Mouse (Mus musculus) common myeloid progenitor, adult 5-6 weeks (primary cell): ENCODE measurements around the gene Aldh16a1. TPM values are rescaled to one million over a fixed set of nuclear protein-coding genes. Genes with fewer than 3 reads are reported as not detected.
"Not testable (repeated sequence)": the region's sequence is repeated elsewhere in the genome, so short reads cannot be mapped to it uniquely, and the experiment has no call there.

Experiments used
- ATAC-seq: replicated peaks from 2 replicates; pipeline ENCODE4 v1.8.0; 2016; ENCODE audit warnings: low read depth, mild to moderate bottlenecking, moderate TSS enrichment, inconsistent platforms; ENCODE audit not compliant: poor library complexity, severe bottlenecking
- total RNA-seq: library from RNA; stranded (forward); fragments of 200-1000, 187-1606 nt; gene quantifications from 2 replicates; pipeline ENCODE4 v1.2.3, GENCODE M21; 2017

The Aldh16a1 gene
- total RNA-seq, 1 experiment from 2014 or later = 32.2 TPM

DNA sequence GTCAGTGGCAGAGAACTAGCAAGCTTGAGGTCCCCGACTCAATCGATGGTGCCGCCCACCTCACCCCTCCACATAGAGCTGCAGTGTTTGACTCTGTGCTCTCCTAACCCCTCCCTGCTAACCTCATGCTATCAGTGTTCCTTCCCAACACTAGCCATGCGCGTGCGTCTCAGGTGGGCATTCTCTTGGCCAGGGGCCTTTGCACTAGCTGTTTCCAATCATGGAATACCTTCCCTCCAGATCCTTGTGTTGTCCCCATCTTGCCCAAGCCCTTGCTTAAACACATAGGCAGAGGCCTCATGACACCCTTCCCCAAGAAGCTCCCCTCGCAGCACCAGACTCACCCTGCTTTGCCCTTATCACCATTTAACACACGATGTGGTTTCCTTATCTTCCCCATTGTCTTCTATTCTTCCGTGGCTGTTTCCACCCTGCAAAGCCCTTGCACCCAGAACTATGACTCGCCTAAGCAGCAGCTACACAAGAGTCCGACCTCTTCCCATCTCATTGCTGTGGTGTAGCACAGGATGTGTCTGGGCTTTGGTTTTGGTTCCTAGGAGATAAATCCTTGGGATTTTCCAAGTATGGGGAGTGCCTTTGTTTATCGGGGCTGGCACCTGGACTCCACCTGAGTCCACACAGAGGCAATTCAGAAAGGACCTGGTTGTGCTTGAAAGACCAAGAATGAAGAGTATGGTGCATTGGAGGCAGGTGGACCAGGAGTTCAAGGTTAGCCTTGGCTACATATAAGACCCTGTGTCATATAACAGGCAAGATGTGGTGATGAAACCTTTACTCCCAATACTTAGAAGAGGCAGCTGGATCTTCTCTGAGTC lies 17.0 kb downstream of the Aldh16a1 start:
- peak; percentile 79 for ATAC-seq

DNA sequence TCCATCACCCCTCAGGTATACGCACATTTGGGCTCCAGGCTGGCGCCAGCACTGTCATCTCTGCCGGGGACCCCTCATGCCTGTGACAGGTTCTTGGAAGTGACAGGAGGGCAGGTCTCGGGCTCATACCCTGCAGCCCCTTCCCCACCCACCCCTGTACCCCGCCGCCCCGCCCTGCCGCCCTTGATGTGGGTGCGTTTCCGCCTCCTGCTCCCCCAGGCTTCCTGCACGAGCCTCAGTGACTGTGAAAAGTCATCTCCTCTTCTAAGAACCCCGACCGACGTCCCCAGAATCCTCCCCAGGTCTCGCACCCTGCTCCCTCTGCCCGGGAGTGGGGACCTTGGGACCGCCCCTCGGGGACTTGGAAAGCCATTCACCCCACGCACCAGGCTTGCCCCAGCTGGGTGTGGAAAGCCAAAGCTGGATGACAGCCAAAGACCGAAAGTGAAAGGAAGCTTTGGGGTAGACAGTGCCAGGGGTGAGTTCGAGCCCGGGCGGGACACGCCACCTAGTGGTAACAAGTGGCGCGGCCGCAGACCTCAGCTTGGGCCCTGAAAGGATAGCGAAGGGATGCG lies 18.3 kb downstream of the Aldh16a1 start, which contains the start of the genes Gm45713 and Flt3l:
Gm45713 (minus strand) TSS at position 239 of the 575 bp plus-strand sequence.
Flt3l (minus strand) TSS at position 440 of the 575 bp plus-strand sequence.
- peak; percentile 50 for ATAC-seq

DNA sequence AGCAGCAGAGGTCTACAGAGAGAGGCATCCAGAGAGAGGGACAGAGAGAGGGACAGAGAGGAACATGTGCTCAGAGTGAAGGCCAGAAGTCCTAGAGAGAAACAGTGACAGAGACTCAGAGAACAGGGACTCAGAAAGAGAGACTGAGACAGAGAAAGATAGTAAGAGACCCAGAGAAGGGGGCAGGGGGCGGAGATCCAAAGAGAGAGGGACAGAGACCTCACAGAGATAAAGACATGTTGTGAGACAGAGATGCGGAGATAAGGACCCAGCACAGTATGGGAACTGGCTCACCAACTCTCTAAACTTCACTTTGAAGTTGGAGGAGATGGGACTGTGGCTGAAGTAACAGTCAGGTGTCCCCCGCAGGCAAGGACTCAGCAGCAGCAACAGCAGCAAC lies 19.0 kb downstream of the Aldh16a1 start:
- no peak for ATAC-seq

DNA sequence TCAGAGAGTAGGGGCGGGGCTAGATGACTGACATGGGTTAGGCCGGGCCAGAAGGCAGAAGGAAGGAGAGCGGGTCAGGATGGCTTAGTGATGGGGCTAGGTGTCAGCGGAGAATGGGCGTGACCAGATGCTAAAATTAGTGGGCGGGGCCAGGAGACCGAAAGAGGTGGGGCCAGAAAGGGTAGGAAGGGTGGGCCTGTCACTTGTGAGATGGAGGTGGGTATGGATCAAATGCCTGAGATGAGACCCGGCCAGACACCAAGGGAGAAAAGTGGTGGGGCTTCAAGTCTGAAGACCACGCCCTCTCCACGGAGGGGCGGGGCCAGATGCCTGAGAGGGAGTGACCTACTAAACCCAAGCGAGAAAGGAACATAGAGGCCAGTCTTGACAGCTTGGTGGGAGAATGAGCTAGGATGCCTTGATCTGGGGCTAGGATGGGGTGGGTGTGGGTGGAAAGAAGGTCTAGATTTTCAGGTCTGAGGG lies 19.8 kb downstream of the Aldh16a1 start:
- peak; percentile 33 for ATAC-seq

DNA sequence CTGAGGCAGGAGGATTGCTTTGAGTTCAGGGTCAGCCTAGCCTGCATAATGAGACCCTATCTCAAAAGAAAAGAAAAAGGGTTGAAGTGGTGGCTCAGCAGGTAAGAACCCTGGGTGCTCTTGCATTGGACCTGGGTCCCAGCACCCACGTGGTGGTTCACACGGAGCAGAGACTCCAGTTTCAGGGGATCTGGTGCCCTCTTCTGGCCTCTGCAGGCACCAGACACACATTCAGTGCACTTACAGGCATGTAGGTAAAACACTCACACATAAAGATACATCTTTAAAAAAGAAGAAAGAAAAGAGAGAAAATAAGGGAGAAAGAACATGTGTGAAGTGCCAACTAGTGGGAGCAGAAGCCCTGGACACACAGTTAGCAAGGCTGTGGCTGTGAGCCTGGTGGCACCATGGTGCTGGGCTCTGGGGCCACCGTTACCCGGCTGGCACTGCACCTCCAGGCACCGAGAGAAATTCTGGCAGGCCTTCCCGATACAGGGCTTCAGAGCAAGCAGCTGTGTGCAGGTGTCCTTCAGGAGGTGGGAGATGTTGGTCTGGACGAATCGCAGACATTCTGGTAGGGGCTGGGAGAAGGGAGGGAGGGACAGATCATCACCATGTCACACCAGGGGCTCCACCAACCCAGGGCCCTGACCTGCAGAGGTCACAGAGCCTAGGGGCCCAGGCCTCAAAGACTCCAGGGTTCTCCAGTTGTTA lies 20.8 kb downstream of the Aldh16a1 start:
- no peak for ATAC-seq

DNA sequence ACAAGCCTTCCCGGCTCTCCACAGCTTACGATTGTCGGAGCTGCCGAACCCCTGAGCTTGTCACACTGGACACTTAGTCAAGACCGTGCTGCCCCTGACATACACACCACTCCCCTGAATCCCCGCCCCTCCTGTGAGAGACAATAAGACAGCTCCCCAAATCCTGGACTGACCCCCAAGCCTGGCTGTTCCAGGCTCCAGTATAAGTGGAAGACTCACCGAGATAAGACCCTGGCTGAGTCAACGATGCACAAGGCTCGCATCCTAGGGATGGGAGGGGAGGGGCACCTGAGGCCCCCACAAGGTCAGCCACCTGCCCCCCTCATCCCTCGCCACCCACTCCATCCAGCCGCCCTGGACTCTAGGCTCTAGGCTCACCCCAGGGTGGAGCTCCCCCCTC lies 22.5 kb downstream of the Aldh16a1 start:
- no peak for ATAC-seq

DNA sequence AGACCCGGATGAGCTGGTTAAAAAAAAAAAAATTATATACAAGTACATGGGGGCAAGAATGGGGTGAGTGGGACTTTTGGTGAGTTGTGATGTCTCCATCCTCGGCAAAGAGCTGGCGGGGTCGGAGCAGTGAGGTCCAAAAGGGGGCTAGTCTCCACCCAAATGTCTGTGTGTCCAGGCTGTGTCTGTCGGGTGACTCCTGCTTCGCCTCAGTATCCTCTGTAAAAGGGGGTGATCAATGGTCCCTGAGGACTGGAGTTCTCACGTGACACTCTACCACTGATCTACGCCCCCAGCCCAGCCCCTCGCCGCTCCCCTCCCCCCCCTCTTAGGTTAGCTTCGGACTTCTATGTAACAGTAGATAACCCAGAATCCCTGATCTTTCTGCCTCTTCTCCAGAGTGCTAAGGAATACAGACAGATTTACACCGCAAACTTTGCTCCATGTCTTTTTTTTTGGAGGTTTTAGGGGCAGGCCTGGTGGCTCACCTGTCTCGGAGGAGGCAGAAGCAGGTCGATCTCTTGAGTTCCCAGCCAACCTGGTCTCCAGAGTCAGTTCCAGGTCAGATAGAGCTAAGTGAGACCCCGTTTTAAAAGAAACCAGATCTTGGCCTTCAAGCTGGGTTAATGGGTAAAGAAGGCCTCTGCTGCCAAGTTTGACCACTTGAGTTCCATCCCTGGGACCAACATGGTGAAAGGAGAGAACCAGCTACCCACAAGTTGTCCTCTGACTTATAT lies 24.4 kb downstream of the Aldh16a1 start:
- ATAC-seq = no peak

DNA sequence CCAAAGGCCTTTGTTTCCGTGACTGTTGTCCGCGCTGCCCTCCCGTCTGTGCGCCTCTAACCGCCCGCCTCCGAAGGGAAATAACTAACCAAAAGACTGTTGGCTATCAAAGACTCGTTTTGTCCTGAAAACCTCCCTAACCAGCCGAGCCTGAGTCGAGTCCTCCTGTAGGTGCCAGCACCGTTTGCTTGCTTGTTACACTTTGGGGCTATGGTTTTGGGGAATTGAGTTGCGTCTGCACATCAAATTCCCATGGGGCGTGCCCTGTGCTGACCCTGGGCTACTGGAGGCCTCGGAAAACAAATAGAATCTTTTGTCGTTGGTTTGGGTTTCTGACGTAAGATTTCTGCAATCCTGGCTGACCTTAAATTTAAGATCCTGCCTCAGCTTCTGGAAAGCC lies 25.1 kb downstream of the Aldh16a1 start:
- ATAC-seq = peak; percentile 1; the same call in 1 of the 2 replicates

DNA sequence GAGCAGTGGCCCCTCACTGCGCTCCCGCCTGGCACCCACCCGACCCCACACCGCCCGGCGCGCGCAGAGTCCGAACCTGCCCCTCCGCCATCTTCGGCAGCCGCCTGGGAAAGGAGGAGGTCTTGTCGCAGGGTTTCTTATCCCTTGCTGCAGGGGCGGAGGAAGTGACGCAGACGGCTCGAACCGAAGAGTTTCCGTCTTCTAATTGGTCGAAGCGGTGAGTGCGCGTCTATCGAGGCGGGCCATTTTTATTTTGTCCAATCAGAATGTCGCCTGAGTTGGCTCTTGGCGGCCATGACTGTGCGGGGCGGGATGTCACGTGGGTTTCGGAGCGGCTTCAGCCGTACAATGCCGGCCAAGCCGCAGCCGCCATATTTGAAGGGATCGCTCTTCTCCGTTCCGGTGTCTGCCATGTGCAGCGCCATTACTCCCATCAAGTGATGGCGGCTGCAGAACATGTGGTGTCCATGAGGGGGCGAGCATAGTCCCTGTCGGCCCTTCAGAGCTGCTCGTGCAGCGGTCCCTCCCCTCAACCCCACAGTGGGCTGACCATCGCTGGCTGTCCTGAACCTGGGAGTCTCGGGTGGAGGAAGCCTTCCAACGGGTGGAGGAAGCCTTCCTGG lies 25.6 kb downstream of the Aldh16a1 start, which contains the start of gene Rpl13a:
Rpl13a (minus strand) TSS at position 138 of the 623 bp plus-strand sequence.
- ATAC-seq = peak; percentile 69

DNA sequence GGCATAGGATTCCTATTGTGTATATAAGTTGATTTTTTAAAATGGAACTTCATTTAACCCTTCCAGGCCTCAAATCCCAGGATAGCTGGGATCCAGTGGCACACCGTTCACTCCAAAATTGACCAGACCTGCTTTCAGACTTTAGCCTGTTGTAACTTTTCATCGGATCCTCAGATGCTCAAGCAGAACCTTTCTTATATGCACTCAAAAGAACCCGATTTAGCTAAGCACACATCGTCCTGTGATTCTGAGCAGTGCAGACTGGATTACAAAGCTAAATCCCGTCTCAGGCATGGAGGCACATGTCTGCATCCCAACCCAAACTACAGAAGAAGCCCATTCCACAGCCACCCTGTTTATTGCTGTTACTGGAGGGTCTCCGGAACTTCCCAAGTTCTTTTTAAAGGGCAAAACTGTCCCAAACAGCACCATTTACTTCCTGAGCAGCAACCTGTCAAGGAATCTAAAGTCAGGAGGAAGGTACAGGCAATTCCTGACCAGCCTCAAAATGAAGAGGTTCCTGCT lies 26.6 kb downstream of the Aldh16a1 start:
- ATAC-seq = no peak

DNA sequence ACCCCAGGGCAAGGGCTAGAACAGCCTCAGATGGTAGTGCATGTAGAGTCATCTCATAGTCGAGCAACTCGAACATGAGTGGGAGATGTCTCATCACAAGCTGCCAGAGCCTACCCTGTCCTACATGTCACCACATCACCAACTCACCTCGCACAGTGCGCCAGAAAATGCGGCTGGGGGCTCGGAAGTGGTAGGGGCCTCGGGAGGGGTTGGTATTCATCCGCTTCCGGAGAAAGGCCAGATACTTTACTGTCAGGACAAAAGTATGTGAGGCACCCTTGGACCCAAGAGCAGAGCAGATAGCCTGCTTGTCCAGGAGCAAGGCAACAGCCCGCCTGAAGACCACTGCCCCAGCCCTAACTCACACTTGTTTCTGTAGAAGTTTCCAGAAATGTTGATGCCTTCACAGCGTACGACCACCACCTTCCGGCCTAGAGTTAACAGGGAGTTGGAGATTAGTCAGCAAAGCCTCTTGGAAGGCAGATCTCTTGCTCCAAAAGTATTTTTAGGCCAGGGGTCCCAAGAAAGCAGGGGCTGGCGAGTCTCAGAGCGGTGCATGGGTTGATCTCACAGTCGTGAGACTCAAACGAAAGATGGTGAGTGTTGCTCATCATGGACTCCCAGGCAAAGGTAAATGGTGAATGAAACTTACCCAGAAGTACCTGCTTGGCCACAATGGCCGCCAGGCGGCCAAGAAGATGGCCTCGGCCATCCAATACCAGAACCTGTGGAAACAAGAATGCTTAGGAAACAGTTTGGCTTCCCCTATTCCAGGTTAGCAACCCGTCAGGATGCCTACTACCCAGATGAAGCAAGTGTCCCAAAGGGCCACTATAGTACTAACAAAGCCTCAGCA lies 27.3 kb downstream of the Aldh16a1 start:
- ATAC-seq = no peak

DNA sequence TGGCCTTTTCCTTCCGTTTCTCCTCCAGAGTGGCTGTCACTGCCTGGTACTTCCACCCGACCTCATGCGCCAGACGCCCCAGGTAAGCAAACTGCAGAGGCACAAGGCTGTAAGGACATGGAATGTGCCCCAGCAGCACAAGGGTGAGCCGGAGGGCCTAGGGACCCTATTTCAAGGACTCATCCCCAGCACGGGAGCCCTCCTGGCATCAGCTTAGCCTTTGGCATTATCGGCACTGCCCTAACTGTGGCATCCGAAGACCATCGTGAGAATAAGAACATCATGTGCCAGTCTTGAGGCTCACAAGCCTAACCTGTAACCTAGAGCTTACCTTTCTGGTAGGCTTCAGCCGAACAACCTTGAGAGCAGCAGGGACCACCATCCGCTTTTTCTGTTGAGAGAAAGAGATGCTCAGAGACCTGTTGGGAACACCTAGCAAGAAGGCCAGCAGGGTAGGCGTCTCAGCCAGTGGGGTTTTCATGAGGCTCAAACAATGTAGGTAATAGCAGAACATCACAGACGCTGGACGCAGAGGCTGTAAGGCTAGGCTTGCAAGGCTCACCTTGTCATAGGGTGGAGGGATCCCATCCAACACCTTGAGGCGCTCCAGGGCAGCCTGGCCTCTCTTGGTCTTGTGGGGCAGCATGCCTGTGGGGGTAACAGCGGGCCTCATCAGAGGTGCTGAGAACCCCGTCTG lies 28.1 kb downstream of the Aldh16a1 start:
- ATAC-seq = no peak

DNA sequence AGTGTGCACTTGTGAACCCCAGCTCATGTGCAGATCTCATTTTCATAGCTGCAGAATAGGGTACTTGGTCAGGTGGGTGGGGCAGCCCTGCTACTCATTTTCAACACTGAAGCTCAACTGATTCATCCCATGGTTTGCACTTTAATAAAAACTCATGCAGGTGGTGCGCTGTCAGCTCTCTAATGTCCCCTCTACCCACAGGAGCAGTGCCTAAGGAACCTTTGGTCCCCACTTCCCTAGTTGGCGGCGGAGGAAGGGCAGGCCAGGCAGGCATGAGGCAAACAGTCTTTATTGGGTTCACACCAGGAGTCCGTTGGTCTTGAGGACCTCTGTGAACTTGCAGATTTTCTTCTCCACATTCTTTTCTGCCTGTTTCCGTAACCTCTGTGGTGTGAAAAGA lies 28.7 kb downstream of the Aldh16a1 start:
- ATAC-seq = not testable (repeated sequence)

DNA sequence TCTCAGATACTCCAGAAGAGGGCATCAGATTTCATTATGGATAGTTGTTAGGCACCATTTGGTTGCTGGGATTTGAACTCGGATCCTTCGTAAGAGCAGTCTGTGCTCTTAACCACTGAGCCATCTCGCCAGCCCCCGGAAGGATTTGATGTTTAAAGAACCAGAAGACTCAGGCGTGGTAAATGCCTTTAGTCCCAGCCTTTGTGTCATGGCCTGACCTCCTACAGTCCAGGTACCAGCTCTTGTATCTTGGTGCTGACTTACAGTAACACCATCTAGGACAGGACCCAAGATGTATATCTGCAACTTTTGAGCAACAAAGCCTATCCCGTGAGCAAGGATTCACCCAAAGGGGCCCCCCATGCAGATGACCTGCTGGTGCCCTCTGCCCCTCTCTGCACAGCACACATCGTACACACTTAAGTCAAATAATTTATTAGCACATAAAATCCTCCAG lies 29.2 kb downstream of the Aldh16a1 start:
- no peak for ATAC-seq

DNA sequence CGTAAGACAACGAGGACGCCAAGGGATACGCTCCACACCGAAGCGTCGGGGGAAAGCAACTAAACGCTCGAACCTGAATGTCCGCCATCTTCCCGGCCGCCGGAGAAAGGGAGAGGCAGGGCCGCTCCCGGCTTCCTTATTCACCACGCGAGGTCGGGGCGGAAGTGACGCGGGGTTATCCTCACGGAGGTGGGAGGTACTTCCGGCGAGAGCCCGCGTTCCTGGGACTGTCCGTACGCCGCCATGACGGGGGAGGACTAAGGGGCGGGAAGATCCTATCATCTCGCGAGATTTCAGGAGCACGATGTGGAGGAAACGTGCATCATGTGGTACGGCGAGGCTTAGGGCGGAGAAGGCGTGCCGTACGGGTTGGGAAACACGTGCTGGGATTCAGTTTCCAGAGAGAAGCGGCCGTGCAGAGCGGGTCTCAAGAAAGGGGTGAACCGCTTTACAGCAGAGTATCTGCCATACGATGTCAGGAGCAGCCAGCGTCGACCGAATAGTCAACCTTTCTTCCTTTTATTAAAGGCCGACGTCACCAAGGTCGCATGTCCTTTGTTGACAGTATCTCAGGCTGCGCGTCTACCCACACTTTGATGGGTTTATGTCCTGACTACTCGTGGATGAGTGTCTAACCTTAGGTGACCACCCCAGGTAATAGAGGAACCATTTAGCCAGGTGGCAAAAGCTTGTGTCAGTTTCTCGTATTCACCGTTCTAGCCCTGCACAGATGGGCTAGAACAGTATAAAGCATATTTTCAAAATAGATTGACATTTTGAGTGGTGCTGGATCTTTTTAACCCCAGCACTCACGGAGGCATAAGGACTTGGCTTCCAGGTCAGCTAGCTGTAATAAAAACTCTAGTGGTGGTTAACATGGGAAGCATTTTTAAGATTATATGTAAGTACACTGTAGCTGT lies 29.9 kb downstream of the Aldh16a1 start, which contains the start of gene Rps11:
Rps11 (minus strand) TSS at position 216 of the 920 bp plus-strand sequence.
- peak; percentile 55 for ATAC-seq

DNA sequence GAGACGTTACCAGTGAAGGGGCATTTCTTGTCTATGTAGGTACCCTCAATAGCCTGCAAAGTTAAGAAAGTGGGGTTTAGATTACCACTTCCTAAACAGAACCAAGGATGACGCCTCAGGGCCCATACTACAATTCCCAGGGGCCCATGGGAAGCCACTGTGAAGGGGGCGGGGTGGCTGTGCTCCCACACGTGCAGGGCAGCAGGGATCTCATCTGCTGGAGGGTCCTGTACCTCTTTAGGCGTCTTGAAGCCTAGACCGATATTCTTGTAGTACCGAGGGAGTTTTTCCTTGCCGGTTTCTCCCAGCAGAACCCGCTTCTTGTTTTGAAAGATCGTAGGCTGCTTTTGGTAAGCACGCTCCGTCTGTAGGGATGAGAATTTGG lies 31.2 kb downstream of the Aldh16a1 start:
- ATAC-seq = no peak
